Mouse (Mus musculus) embryonic facial prominence, embryonic 14.5 days (tissue): ENCODE results near the gene Isg20l2. TPM values are rescaled to one million over a fixed set of nuclear protein-coding genes. Genes with fewer than 3 reads are reported as not detected.

Source experiments
- ATAC-seq: fragments of 200-750 bp; cut with Nextera tagmentation; 2 replicates; pipeline ENCODE4 v1.8.0; 2017; ENCODE audit warnings: low read depth, moderate number of reproducible peaks, moderate TSS enrichment
- DNase-seq: peaks from one replicate; pipeline ENCODE4 v3.0.0-alpha.2; 2015; ENCODE audit warnings: low spot score
- H3K27ac ChIP-seq: fragments of 300-500 bp; sonication (generic); replicated peaks from 2 replicates; pipeline ENCODE4 v1.5.1; 2014; ENCODE audit warnings: low read depth, mild to moderate bottlenecking, low read length, moderate library complexity
- H3K27me3 ChIP-seq: fragments of 300-500 bp; sonication (generic); replicated peaks from 2 replicates; pipeline ENCODE4 v1.6.1; 2014; ENCODE audit warnings: low read length; ENCODE audit not compliant: control insufficient read depth, insufficient read depth
- H3K36me3 ChIP-seq: fragments of 300-500 bp; sonication (generic); 2 replicates; pipeline ENCODE4 v1.6.1; 2014; ENCODE audit warnings: low read length, mixed read lengths; ENCODE audit not compliant: control insufficient read depth, insufficient read depth
- H3K4me1 ChIP-seq: fragments of 300-500 bp; sonication (generic); 2 replicates; pipeline ENCODE4 v1.6.1; 2014; ENCODE audit warnings: antibody characterized with exemption, low read length; ENCODE audit not compliant: control insufficient read depth, insufficient read depth
- H3K4me2 ChIP-seq: fragments of 300-500 bp; sonication (generic); 2 replicates; pipeline ENCODE4 v1.6.1; 2014; ENCODE audit warnings: low read depth, mild to moderate bottlenecking, low read length, moderate library complexity, mixed read lengths
- H3K4me3 ChIP-seq: fragments of 300-500 bp; sonication (generic); 2 replicates; pipeline ENCODE4 v1.5.1; 2014; ENCODE audit warnings: low read depth, mild to moderate bottlenecking, low read length
- H3K9ac ChIP-seq: fragments of 300-500 bp; sonication (generic); 2 replicates; pipeline ENCODE4 v1.6.1; 2014; ENCODE audit warnings: low read depth, mild to moderate bottlenecking, low read length, moderate library complexity, mixed read lengths
- H3K9me3 ChIP-seq: fragments of 300-500 bp; sonication (generic); 2 replicates; pipeline ENCODE4 v1.6.1; 2016; ENCODE audit warnings: low read length; ENCODE audit not compliant: control insufficient read depth
- WGBS: fragments of 180-500 bp; shearing (Covaris S2); extraction: QIAGEN DNeasy Blood & Tissue Kit; methylation state at CpG from one replicate; pipeline ENCODE4 v1.1.7; 2014; 5-methylcytosine and 5-hydroxymethylcytosine counted together
- polyA plus RNA-seq: library from polyadenylated mRNA; unstranded; fragments of >200 nt; fragmentation: Nextera tagmentation; extraction: Ambion mirVana; gene quantifications from 2 replicates; pipeline ENCODE4 v1.2.1, GENCODE M21; 2014

Isg20l2 gene
- polyA plus RNA-seq, 1 experiment from 2014 or later, result 22.9 TPM

GRCm38 (mm10) chr3:87981894-87982835 is 52.1 kb downstream of the Isg20l2 start:
- peak overlapping the region; percentile 5; the same call in 1 of the 2 replicates for H3K9ac ChIP-seq
- DNase-seq, result peak; percentile 65
- WGBS, result 34% methylated on average over 12 of the region's 12 CpGs
- H3K9me3 ChIP-seq, result no peaks in the 10 kb centered on the region
- H3K4me3 ChIP-seq, result no peak overlapping the region
- H3K4me1 ChIP-seq, result peaks cover 32% of the 10 kb centered on the region
- H3K27ac ChIP-seq, result peak overlapping the region; percentile 78
- no peaks in the 10 kb centered on the region for H3K27me3 ChIP-seq
- ATAC-seq, result peak; percentile 16
- peak overlapping the region; percentile 44 for H3K4me2 ChIP-seq
- H3K36me3 ChIP-seq, result no peaks in the 10 kb centered on the region

- Histone ChIP-seq H3K27me3 (0 out of 2 replicates have a peak, but pooled peaks cover under 1% of the 10 kb centered on the region), H3K27ac (peak overlapping the region; percentile 78), H3K4me3 (no peak overlapping the region), H3K9ac (peak overlapping the region; percentile 47), H3K4me1 (peaks cover 39% of the 10 kb centered on the region), H3K9me3 (no peaks in the 10 kb centered on the region), H3K36me3 (no peaks in the 10 kb centered on the region), H3K4me2 (peak overlapping the region; percentile 44)
- ATAC-seq, result peak; percentile 50
- DNase-seq, result peak; percentile 82
- WGBS, result 3% methylated on average over 11 of the region's 13 CpGs
Observed at GRCm38 (mm10) chr3:87982836-87983601, 52.9 kb downstream of the Isg20l2 start.

GRCm38 (mm10) chr3:87983627-87984026 is 53.5 kb downstream of the Isg20l2 start:
- DNase-seq, result no peak
- WGBS, result 40% methylated on average over 3 of the region's 6 CpGs
- peak overlapping the region; percentile 47 for H3K9ac ChIP-seq

GRCm38 (mm10) chr3:87984094-87984493 is 54.0 kb downstream of the Isg20l2 start:
- Histone ChIP-seq H3K4me3 (no peak overlapping the region), H3K27me3 (peaks cover 11% of the 10 kb centered on the region), H3K27ac (peak overlapping the region; percentile 78), H3K9ac (peak overlapping the region; percentile 47; the same call in 1 of the 2 replicates), H3K9me3 (no peaks in the 10 kb centered on the region), H3K4me2 (no peak overlapping the region), H3K36me3 (no peaks in the 10 kb centered on the region), H3K4me1 (peaks cover 42% of the 10 kb centered on the region)
- ATAC-seq (no peak), DNase-seq (peak; percentile 64)
- 52% methylated on average over 3 of the region's 3 CpGs for WGBS

More at GRCm38 (mm10) chr3:87983627-87984026, 53.5 kb downstream of the Isg20l2 start:
- Histone ChIP-seq H3K9me3 (no peaks in the 10 kb centered on the region), H3K36me3 (no peaks in the 10 kb centered on the region), H3K4me3 (no peak overlapping the region), H3K27ac (peak overlapping the region; percentile 78), H3K4me2 (peak overlapping the region; percentile 44), H3K27me3 (peaks cover 7% of the 10 kb centered on the region), H3K4me1 (peaks cover 42% of the 10 kb centered on the region)
- ATAC-seq, result no peak

GRCm38 (mm10) chr3:87985505-87986320 is 55.6 kb downstream of the Isg20l2 start:
- peaks cover 25% of the 10 kb centered on the region for H3K27me3 ChIP-seq
- no peak overlapping the region for H3K9ac ChIP-seq
- H3K4me3 ChIP-seq, result no peak overlapping the region
- peak overlapping the region; percentile 63 for H3K27ac ChIP-seq
- DNase-seq, result peak; percentile 73
- ATAC-seq, result no peak
- H3K9me3 ChIP-seq, result no peaks in the 10 kb centered on the region
- 25% methylated on average over 12 of the region's 12 CpGs for WGBS
- no peaks in the 10 kb centered on the region for H3K36me3 ChIP-seq
- H3K4me2 ChIP-seq, result no peak overlapping the region
- H3K4me1 ChIP-seq, result peaks cover 42% of the 10 kb centered on the region

- ATAC-seq (peak; percentile 81), DNase-seq (peak; percentile 98)
- no peaks in the 10 kb centered on the region for H3K36me3 ChIP-seq
- peak overlapping the region; percentile 69 for H3K4me2 ChIP-seq
- H3K4me3 ChIP-seq, result peak overlapping the region; percentile 43
- H3K27ac ChIP-seq, result peak overlapping the region; percentile 35; the same call in 1 of the 2 replicates
- peaks cover 42% of the 10 kb centered on the region for H3K4me1 ChIP-seq
- peak overlapping the region; percentile 57; the same call in 1 of the 2 replicates for H3K9ac ChIP-seq
- under 1% methylated on average over 11 of the region's 17 CpGs for WGBS
- peaks cover 31% of the 10 kb centered on the region for H3K27me3 ChIP-seq
- no peaks in the 10 kb centered on the region for H3K9me3 ChIP-seq
Observed at GRCm38 (mm10) chr3:87986868-87987267, 56.8 kb downstream of the Isg20l2 start.

- H3K4me2 ChIP-seq, result peak overlapping the region; percentile 69
- peak overlapping the region; percentile 57 for H3K9ac ChIP-seq
- WGBS, result 2% methylated on average over 15 of the region's 15 CpGs
- H3K36me3 ChIP-seq, result no peaks in the 10 kb centered on the region
- H3K27me3 ChIP-seq, result peaks cover 38% of the 10 kb centered on the region
- ATAC-seq (peak; percentile 48), DNase-seq (peak; percentile 93)
- H3K27ac ChIP-seq, result 0 out of 2 replicates have a peak overlapping the region, but pooled peaks have one; percentile 35
- no peaks in the 10 kb centered on the region for H3K9me3 ChIP-seq
- peaks cover 35% of the 10 kb centered on the region for H3K4me1 ChIP-seq
- peak overlapping the region; percentile 43 for H3K4me3 ChIP-seq
Observed at GRCm38 (mm10) chr3:87987633-87988032, 57.5 kb downstream of the Isg20l2 start.
